Mouse (Mus musculus) cerebellum, adult 2 months (tissue): ENCODE measurements around the gene Zg16.

Experiments
- CTCF ChIP-seq: fragments of 200-500 bp; IDR thresholded peaks from 2 replicates; pipeline ENCODE4 v1.5.1; 2011; ENCODE audit warnings: low read depth, mild to moderate bottlenecking, control low read depth, low read length, moderate library complexity, borderline replicate concordance; ENCODE audit not compliant: insufficient read depth
- POLR2A ChIP-seq: fragments of 200-500 bp; IDR thresholded peaks from 2 replicates; pipeline ENCODE4 v1.6.1; 2011; ENCODE audit warnings: low read length, control low read depth, borderline replicate concordance; ENCODE audit not compliant: insufficient read depth

- no peak for TF ChIP-seq CTCF
- TF ChIP-seq POLR2A: no peak
These were observed 11.8 kb upstream of the Zg16 start for GRCm38 (mm10) chr7:127098950-127099349.
